Mouse (Mus musculus): Measurements from ENCODE around the gene Dnaja4. TPM values are rescaled to one million over a fixed set of nuclear protein-coding genes. Genes with fewer than 3 reads are reported as not detected.
A peak's percentile ranks its signal among the peaks of the same experiment; 100 is the strongest.
"Not testable (repeated sequence)": the region's sequence is repeated elsewhere in the genome, so short reads cannot be mapped to it uniquely, and the experiment has no call there.

Gene Dnaja4
- polyA plus RNA-seq, 1 experiment from 2014 or later: 3.7 TPM

DNA sequence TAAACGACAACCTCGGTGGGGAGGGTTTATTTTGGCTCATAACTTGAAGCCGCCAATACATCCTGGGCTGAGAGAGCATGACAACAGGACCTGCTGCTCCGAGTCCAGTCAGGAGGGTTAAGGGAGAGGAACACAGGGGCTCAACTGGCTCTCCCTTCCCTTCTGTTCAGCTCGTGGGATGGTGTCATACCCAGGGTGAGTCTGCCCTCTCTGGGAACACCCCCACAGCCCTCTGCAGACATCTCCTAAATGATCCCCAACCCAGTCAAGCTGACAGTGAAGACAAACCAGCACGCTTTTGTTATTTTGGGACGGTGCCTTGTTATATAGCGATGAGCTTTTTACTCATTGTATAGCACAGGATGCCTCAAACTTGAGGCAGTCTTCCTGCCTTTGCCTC is 9.2 kb upstream of the Dnaja4 start:
- Histone ChIP-seq H3K4me2 (ENCODE audit: low read depth) (no peak overlapping the region), H3K36me3 (ENCODE audit: control insufficient read depth, insufficient read depth, low read length) (no peaks in the 10 kb centered on the region), H3K4me1 (ENCODE audit: control insufficient read depth, insufficient read depth, low read length) (no peaks in the 10 kb centered on the region), H3K9ac (ENCODE audit: low read length) (no peak overlapping the region), H3K27ac (ENCODE audit: low read depth, low read length) (no peak overlapping the region), H3K27me3 (ENCODE audit: control insufficient read depth, insufficient read depth, low read length) (no peaks in the 10 kb centered on the region), H3K9me3 (ENCODE audit: control insufficient read depth, low read length) (no peaks in the 10 kb centered on the region), H3K4me3 (ENCODE audit: low read depth, low read length) (no peak overlapping the region)
- ATAC-seq (ENCODE audit: insufficient read depth, low FRiP score, low TSS enrichment) (no peak), DNase-seq (ENCODE audit: low spot score) (no peak)
- 78% methylated on average over 8 of the region's 8 CpGs for WGBS

DNA sequence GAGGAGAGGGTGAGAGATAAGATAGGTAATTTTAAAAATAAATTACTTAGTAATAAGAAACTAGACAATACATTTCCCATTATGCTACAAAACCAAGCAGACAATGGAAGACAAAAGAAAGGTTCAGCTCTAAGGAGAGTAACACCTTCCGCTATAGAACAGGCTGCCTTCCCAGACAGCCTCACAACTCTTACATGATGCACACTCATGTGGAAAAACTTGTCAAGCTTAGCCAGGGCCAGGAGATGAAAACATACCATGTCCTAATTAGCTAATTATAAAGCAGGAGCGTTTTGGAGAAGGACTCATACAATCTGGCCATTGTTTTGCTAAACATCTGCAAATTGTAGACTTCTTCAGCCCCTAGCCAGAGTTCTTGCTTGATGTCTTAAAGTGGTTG is 8.0 kb upstream of the Dnaja4 start:
- H3K36me3 ChIP-seq (ENCODE audit: control insufficient read depth, insufficient read depth, low read length); H3K4me3 ChIP-seq (ENCODE audit: low read depth, low read length); DNase-seq (ENCODE audit: low spot score); H3K4me1 ChIP-seq (ENCODE audit: control insufficient read depth, insufficient read depth, low read length); H3K27me3 ChIP-seq (ENCODE audit: control insufficient read depth, insufficient read depth, low read length); H3K27ac ChIP-seq (ENCODE audit: low read depth, low read length); H3K4me2 ChIP-seq (ENCODE audit: low read depth); H3K9ac ChIP-seq (ENCODE audit: low read length); ATAC-seq (ENCODE audit: insufficient read depth, low FRiP score, low TSS enrichment); H3K9me3 ChIP-seq (ENCODE audit: control insufficient read depth, low read length): not testable (repeated sequence)
- WGBS: 75% methylated on average over 2 of the region's 2 CpGs

DNA sequence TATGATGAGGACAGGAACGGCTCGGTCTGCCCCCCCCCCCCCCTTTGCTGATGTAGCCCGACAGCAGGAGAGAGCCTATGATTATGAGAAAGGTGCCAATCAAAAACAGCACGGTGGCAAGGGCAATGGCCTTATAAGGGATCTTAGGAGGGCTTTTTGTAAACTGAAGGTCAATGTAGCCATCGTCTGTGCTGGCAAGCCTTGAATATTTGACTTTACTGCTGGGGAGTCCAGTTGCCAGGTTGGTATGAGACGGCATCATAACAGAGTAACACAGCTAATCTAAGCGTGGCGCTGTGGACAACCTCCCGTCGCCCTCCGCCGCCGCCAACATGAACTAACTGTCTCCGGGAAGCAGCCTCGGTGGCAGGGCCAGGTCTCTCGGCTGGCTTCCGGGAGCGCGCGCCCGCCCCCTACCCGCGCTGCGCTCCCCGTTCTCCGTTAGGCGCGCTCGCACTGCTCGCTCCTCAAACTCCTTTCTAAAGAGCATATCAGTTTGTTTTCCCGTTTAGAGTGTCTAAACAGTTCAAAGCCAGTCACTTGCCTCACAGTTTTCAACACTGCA is 7.3 kb upstream of the Dnaja4 start:
- Histone ChIP-seq H3K4me3 (ENCODE audit: low read depth, low read length) (peak overlapping the region; percentile 15; the same call in 1 of the 2 replicates), H3K4me2 (ENCODE audit: low read depth) (peak overlapping the region; percentile 39)
- 5% methylated on average over 31 of the region's 31 CpGs for WGBS
- DNase-seq (ENCODE audit: low spot score): peak; percentile 46
- not testable (repeated sequence) for H3K9ac ChIP-seq (ENCODE audit: low read length); H3K27me3 ChIP-seq (ENCODE audit: control insufficient read depth, insufficient read depth, low read length); H3K9me3 ChIP-seq (ENCODE audit: control insufficient read depth, low read length); H3K27ac ChIP-seq (ENCODE audit: low read depth, low read length); H3K4me1 ChIP-seq (ENCODE audit: control insufficient read depth, insufficient read depth, low read length); H3K36me3 ChIP-seq (ENCODE audit: control insufficient read depth, insufficient read depth, low read length); ATAC-seq (ENCODE audit: insufficient read depth, low FRiP score, low TSS enrichment)

DNA sequence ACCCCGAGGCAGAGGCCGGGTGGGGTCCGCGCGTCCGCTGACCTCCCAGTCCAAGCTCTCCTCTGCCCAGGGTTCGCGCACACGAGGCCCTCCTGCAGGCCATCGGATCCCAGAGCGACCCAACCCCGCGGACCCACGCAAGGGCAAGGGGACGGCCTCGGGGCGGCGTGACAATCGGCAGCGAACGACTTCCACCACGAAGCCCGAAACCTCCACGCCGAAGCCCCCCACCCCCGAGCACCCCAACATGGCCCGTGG is 343 bp downstream of the Dnaja4 start:
- no peak for DNase-seq (ENCODE audit: low spot score)
- peak; percentile 48 for ATAC-seq (ENCODE audit: insufficient read depth, low FRiP score, low TSS enrichment)
- Histone ChIP-seq H3K27ac (ENCODE audit: low read depth, low read length) (no peak overlapping the region), H3K4me1 (ENCODE audit: control insufficient read depth, insufficient read depth, low read length) (0 out of 2 replicates have a peak, but pooled peaks cover 6% of the 10 kb centered on the region), H3K4me2 (ENCODE audit: low read depth) (peak overlapping the region; percentile 72), H3K4me3 (ENCODE audit: low read depth, low read length) (peak overlapping the region; percentile 64), H3K36me3 (ENCODE audit: control insufficient read depth, insufficient read depth, low read length) (no peaks in the 10 kb centered on the region), H3K27me3 (ENCODE audit: control insufficient read depth, insufficient read depth, low read length) (peaks cover 28% of the 10 kb centered on the region), H3K9ac (ENCODE audit: low read length) (peak overlapping the region; percentile 70), H3K9me3 (ENCODE audit: control insufficient read depth, low read length) (no peaks in the 10 kb centered on the region; the same call in 1 of the 2 replicates)
- 17% methylated on average over 27 of the region's 27 CpGs for WGBS

DNA sequence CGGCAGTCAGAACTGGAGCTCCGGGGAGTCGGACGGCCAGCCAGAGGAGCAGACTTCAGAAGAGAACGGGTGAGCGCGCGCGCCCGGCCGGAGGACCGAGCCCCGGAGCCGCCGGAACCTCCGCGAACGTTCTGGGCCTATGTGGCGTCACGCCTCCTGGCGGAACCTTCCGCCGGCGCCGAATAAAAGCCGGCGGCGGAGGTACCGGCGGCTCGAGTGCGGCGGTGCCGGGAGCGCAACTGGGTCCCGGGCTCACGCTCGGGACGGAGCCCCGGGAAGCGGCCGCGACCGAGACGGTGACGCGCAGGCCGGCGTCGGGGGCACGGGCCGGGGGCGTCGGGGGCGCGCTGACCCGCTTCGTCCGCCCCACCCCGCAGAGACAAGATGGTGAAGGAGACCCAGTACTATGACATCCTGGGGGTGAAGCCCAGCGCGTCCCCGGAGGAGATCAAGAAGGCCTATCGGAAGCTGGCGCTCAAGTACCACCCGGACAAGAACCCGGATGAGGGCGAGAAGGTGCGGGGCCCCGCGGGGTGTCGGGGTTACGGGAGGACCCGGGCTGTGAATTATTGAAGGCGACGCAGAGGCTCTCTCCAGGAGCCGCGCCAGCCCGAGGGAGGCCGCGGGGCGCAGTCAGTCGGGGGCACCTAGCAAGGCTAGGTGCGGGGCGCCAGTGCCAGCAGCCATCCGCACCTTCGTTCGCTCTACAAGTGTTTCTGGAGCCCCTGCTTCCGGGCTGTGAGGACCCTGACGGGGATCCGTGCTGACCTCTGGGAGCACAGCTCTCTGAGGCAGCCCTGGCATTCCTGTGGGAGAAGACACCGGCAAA is 886 bp downstream of the Dnaja4 start:
- Histone ChIP-seq H3K27ac (ENCODE audit: low read depth, low read length) (no peak overlapping the region), H3K4me3 (ENCODE audit: low read depth, low read length) (peak overlapping the region; percentile 64), H3K27me3 (ENCODE audit: control insufficient read depth, insufficient read depth, low read length) (peaks cover 28% of the 10 kb centered on the region), H3K4me2 (ENCODE audit: low read depth) (peak overlapping the region; percentile 72), H3K4me1 (ENCODE audit: control insufficient read depth, insufficient read depth, low read length) (0 out of 2 replicates have a peak, but pooled peaks cover 6% of the 10 kb centered on the region), H3K36me3 (ENCODE audit: control insufficient read depth, insufficient read depth, low read length) (no peaks in the 10 kb centered on the region), H3K9me3 (ENCODE audit: control insufficient read depth, low read length) (no peaks in the 10 kb centered on the region; the same call in 1 of the 2 replicates), H3K9ac (ENCODE audit: low read length) (peak overlapping the region; percentile 70)
- DNase-seq (ENCODE audit: low spot score) (peak; percentile 73), ATAC-seq (ENCODE audit: insufficient read depth, low FRiP score, low TSS enrichment) (peak; percentile 61)
- WGBS: under 1% methylated on average over 89 of the region's 92 CpGs

DNA sequence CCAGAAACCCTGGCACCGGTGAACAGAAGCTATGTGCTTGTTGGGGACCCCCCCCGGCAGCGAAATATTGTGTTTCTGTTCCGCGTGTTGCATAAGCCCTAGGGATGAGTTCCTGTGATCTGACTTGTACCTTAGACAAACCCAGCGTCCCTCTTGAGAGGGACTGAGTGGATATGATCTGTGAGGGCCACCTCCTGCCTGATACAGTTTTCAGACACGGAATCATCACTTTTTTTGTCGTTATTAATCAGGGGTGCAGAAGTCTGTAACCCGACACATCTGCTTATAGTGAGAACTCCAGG is 1.5 kb downstream of the Dnaja4 start:
- Histone ChIP-seq H3K27me3 (ENCODE audit: control insufficient read depth, insufficient read depth, low read length) (peaks cover 28% of the 10 kb centered on the region), H3K9ac (ENCODE audit: low read length) (peak overlapping the region; percentile 70), H3K4me2 (ENCODE audit: low read depth) (peak overlapping the region; percentile 72), H3K4me1 (ENCODE audit: control insufficient read depth, insufficient read depth, low read length) (0 out of 2 replicates have a peak, but pooled peaks cover 6% of the 10 kb centered on the region), H3K27ac (ENCODE audit: low read depth, low read length) (no peak overlapping the region), H3K36me3 (ENCODE audit: control insufficient read depth, insufficient read depth, low read length) (no peaks in the 10 kb centered on the region), H3K9me3 (ENCODE audit: control insufficient read depth, low read length) (no peaks in the 10 kb centered on the region; the same call in 1 of the 2 replicates), H3K4me3 (ENCODE audit: low read depth, low read length) (peak overlapping the region; percentile 64)
- 28% methylated on average over 9 of the region's 9 CpGs for WGBS
- DNase-seq (ENCODE audit: low spot score): no peak
- no peak for ATAC-seq (ENCODE audit: insufficient read depth, low FRiP score, low TSS enrichment)

DNA sequence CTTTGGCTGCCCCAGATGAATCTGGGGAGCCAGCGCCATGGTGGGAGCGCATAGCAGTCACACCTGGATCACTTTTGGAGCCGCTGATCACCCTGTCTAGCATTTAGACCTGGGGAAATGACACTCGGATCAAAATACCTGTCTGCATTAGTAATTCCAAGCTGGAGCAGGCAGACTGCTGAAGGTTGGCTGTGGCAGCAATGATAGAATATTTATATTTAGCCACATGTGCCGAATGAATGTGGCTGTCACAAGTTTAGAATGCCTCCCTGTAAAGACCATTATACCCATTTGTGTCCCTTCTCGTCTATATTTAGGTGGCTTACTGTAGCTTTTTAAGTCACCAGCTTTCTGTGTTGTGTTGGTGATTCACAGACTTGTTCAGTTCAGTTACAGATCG is 2.1 kb downstream of the Dnaja4 start:
- H3K4me3 ChIP-seq (ENCODE audit: low read depth, low read length): no peak overlapping the region
- H3K9me3 ChIP-seq (ENCODE audit: control insufficient read depth, low read length): no peaks in the 10 kb centered on the region; the same call in 1 of the 2 replicates
- H3K27ac ChIP-seq (ENCODE audit: low read depth, low read length): no peak overlapping the region
- H3K36me3 ChIP-seq (ENCODE audit: control insufficient read depth, insufficient read depth, low read length): no peaks in the 10 kb centered on the region
- H3K27me3 ChIP-seq (ENCODE audit: control insufficient read depth, insufficient read depth, low read length): peaks cover 28% of the 10 kb centered on the region
- 0 out of 2 replicates have a peak, but pooled peaks cover 6% of the 10 kb centered on the region for H3K4me1 ChIP-seq (ENCODE audit: control insufficient read depth, insufficient read depth, low read length)
- ATAC-seq (ENCODE audit: insufficient read depth, low FRiP score, low TSS enrichment) (no peak), DNase-seq (ENCODE audit: low spot score) (no peak)
- no peak overlapping the region for H3K4me2 ChIP-seq (ENCODE audit: low read depth)
- WGBS: 84% methylated on average over 7 of the region's 7 CpGs
- no peak overlapping the region for H3K9ac ChIP-seq (ENCODE audit: low read length)

DNA sequence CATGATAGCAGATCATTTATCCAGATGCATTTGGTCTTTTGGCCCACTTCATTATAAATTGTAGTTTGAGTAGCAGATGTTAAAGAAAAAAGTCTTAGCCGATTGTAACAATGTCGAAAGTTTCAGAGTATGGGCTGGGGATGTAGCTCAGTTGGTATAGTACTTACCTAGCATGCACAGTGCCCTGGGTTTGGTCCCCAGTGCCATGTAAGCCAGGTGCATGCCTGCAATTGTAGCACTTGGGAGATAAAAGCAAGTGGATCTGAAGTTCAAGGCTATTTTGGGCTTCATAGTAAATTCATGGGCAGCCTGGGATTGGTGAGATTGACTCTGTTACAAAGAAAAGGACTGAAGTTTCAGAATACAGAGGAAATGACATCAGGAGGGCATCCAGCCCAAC is 3.9 kb downstream of the Dnaja4 start:
- Histone ChIP-seq H3K36me3 (ENCODE audit: control insufficient read depth, insufficient read depth, low read length) (no peaks in the 10 kb centered on the region), H3K27ac (ENCODE audit: low read depth, low read length) (no peak overlapping the region), H3K9me3 (ENCODE audit: control insufficient read depth, low read length) (no peaks in the 10 kb centered on the region), H3K27me3 (ENCODE audit: control insufficient read depth, insufficient read depth, low read length) (peaks cover 23% of the 10 kb centered on the region), H3K4me1 (ENCODE audit: control insufficient read depth, insufficient read depth, low read length) (0 out of 2 replicates have a peak, but pooled peaks cover 6% of the 10 kb centered on the region), H3K9ac (ENCODE audit: low read length) (no peak overlapping the region), H3K4me2 (ENCODE audit: low read depth) (no peak overlapping the region), H3K4me3 (ENCODE audit: low read depth, low read length) (no peak overlapping the region)
- WGBS: 82% methylated on average over 2 of the region's 2 CpGs
- ATAC-seq (ENCODE audit: insufficient read depth, low FRiP score, low TSS enrichment) (no peak), DNase-seq (ENCODE audit: low spot score) (no peak)

DNA sequence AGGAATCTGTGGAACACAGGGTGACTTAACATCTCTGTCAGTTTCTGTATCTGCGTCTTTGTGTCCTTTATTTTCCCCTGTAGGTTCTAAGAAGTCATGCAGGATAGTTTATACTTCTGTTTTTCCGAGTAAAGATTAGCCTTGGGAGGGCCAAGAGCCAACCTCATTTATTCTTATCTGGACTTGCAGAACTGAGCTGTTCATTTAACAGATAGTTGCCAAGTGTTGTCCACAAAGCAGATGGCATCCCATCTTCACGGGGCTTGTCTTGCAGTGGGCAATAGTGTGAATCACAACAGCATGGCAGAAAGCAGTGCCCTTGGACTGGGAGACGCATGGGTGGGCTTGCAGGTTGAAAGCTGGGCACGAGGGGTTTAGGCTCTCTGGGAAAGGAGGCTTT is 5.7 kb downstream of the Dnaja4 start:
- H3K4me1 ChIP-seq (ENCODE audit: control insufficient read depth, insufficient read depth, low read length): 0 out of 2 replicates have a peak, but pooled peaks cover 6% of the 10 kb centered on the region
- ATAC-seq (ENCODE audit: insufficient read depth, low FRiP score, low TSS enrichment) (no peak), DNase-seq (ENCODE audit: low spot score) (no peak)
- 81% methylated on average over 5 of the region's 5 CpGs for WGBS
- peaks cover 17% of the 10 kb centered on the region for H3K27me3 ChIP-seq (ENCODE audit: control insufficient read depth, insufficient read depth, low read length)
- H3K9me3 ChIP-seq (ENCODE audit: control insufficient read depth, low read length): no peaks in the 10 kb centered on the region
- no peaks in the 10 kb centered on the region for H3K36me3 ChIP-seq (ENCODE audit: control insufficient read depth, insufficient read depth, low read length)
- no peak overlapping the region for H3K27ac ChIP-seq (ENCODE audit: low read depth, low read length)
- H3K9ac ChIP-seq (ENCODE audit: low read length): no peak overlapping the region
- no peak overlapping the region for H3K4me2 ChIP-seq (ENCODE audit: low read depth)
- no peak overlapping the region for H3K4me3 ChIP-seq (ENCODE audit: low read depth, low read length)
